In genomic region chr17:31912881-31913662, GRCm38 (mm10) we compare ENCODE assay signal across 11 mouse cellular contexts. TPM values are rescaled to one million over a fixed set of nuclear protein-coding genes. Genes with fewer than 3 reads are reported as not detected.
A peak's percentile ranks its signal among the peaks of the same experiment; 100 is the strongest.
DNase-seq lines count a peak whose midpoint lies in the region; ATAC-seq lines count a peak whose summit lies in the region.
"Had no signal": no experiment of that assay in that cellular context is flagged by ENCODE, and none has a peak within 500 bp of the region (broad histone marks: within the 10 kb centered on the region; RNA-seq: fewer than 3 reads in every experiment).

No protein-coding gene starts in this region.

- no peaks in the 10 kb centered on the region for H3K36me3 ChIP-seq in embryonic facial prominence, embryonic 14.5 days (ENCODE audit: control insufficient read depth, insufficient read depth, low read length)
- H3K36me3 ChIP-seq in midbrain, embryonic 14.5 days (ENCODE audit: control insufficient read depth, insufficient read depth, low read length) = no peaks in the 10 kb centered on the region
- H3K36me3 ChIP-seq: liver, embryonic 15.5 days; neural tube, embryonic 15.5 days had no signal

- H3K4me2 ChIP-seq in embryonic facial prominence, embryonic 14.5 days (ENCODE audit: low read depth, low read length) = no peak overlapping the region
- no peak overlapping the region for H3K4me2 ChIP-seq in midbrain, embryonic 14.5 days (ENCODE audit: low read length)
- H3K4me2 ChIP-seq: liver, embryonic 15.5 days; neural tube, embryonic 15.5 days had no signal

- H3K27me3 ChIP-seq in embryonic facial prominence, embryonic 14.5 days (replicated peaks; ENCODE audit: control insufficient read depth, insufficient read depth, low read length) = no peaks in the 10 kb centered on the region
- no peaks in the 10 kb centered on the region for H3K27me3 ChIP-seq in midbrain, embryonic 14.5 days (ENCODE audit: control insufficient read depth, insufficient read depth, low read length)
- H3K27me3 ChIP-seq: liver, embryonic 15.5 days; neural tube, embryonic 15.5 days had no signal

- WGBS in embryonic facial prominence, embryonic 14.5 days = 44% methylated on average over 18 of the region's 18 CpGs
- WGBS in midbrain, embryonic 14.5 days = 58% methylated on average over 18 of the region's 18 CpGs

- no peaks in the 10 kb centered on the region for H3K9me3 ChIP-seq in embryonic facial prominence, embryonic 14.5 days (ENCODE audit: control insufficient read depth, low read length)
- H3K9me3 ChIP-seq in midbrain, embryonic 14.5 days (ENCODE audit: control insufficient read depth, low read length) = no peaks in the 10 kb centered on the region
- H3K9me3 ChIP-seq: liver, embryonic 15.5 days had no signal

- no peak for ATAC-seq in embryonic facial prominence, embryonic 14.5 days (ENCODE audit: low read depth)
- no peak; the same call in 1 of the 2 replicates for ATAC-seq in midbrain, embryonic 14.5 days (ENCODE audit: low FRiP score, low TSS enrichment)

- peaks cover 21% of the 10 kb centered on the region for H3K4me1 ChIP-seq in embryonic facial prominence, embryonic 14.5 days (ENCODE audit: control insufficient read depth, insufficient read depth, low read length)
- H3K4me1 ChIP-seq in midbrain, embryonic 14.5 days (ENCODE audit: control insufficient read depth, insufficient read depth, low read length) = peaks cover 3% of the 10 kb centered on the region; the same call in 1 of the 2 replicates
- H3K4me1 ChIP-seq: liver, embryonic 15.5 days had no signal

- no peak overlapping the region for H3K4me3 ChIP-seq in embryonic facial prominence, embryonic 14.5 days (ENCODE audit: low read depth, low read length)
- no peak overlapping the region for H3K4me3 ChIP-seq in midbrain, embryonic 14.5 days (replicated peaks; ENCODE audit: low read depth, low read length)
- H3K4me3 ChIP-seq: liver, embryonic 15.5 days; neural tube, embryonic 15.5 days had no signal

- DNase-seq in cerebellum, postnatal 10 days = peak; percentile 53 to 56
- DNase-seq in cerebellum, postnatal 4 days (ENCODE audit: low spot score in 2 of 2) = no peak
- peak; percentile 50 to 65 for DNase-seq in kidney, postnatal 4 days
- no peak for DNase-seq in kidney, postnatal 25 days
- peak; percentile 64 for DNase-seq in embryonic facial prominence, embryonic 14.5 days (ENCODE audit: low spot score)
- peak; percentile 65 for DNase-seq in midbrain, embryonic 14.5 days
- DNase-seq in layer of hippocampus, postnatal 14 days (ENCODE audit: low spot score in 2 of 2) = no peak
- no peak for DNase-seq in urinary bladder, postnatal 4 days (ENCODE audit: low spot score in 2 of 2)
- DNase-seq: thymus, postnatal 25 days had no signal

- peak overlapping the region; percentile 61 for H3K27ac ChIP-seq in embryonic facial prominence, embryonic 14.5 days (replicated peaks; ENCODE audit: low read depth, low read length)
- no peak overlapping the region; the same call in 1 of the 2 replicates for H3K27ac ChIP-seq in midbrain, embryonic 14.5 days (replicated peaks; ENCODE audit: low read depth, low read length)
- H3K27ac ChIP-seq: liver, embryonic 15.5 days had no signal

- H3K9ac ChIP-seq in embryonic facial prominence, embryonic 14.5 days (ENCODE audit: low read depth, low read length) = peak overlapping the region; percentile 37
- H3K9ac ChIP-seq in midbrain, embryonic 14.5 days (replicated peaks; ENCODE audit: low read length) = no peak overlapping the region
- H3K9ac ChIP-seq: liver, embryonic 15.5 days; neural tube, embryonic 15.5 days had no signal

RNA-seq across cellular contexts. Expression of gene Sik1, which starts 57.5 kb away (rescaled TPM):
- polyA plus RNA-seq in embryonic facial prominence, embryonic 14.5 days (2014; fragmentation: Nextera tagmentation; extraction: Ambion mirVana) = 25.1 and 27.8 TPM in 2 replicates
- polyA plus RNA-seq in midbrain, embryonic 14.5 days (2014; fragmentation: Nextera tagmentation; extraction: Ambion mirVana) = 15.3 and 19.3 TPM in 2 replicates
- 10 to 100 TPM; 16.1 to 16.7 TPM for total RNA-seq in layer of hippocampus, postnatal 14 days (2021)

Comparison
In these comparisons a context has a peak if more than half of its experiments do, and no peak if none do; other contexts are left out.
1. DNase-seq: peak in cerebellum, postnatal 10 days (2 of 2), kidney, postnatal 4 days (2 of 2), embryonic facial prominence, embryonic 14.5 days (single experiment) and midbrain, embryonic 14.5 days (single experiment); none in cerebellum, postnatal 4 days (0 of 2), kidney, postnatal 25 days (0 of 2), layer of hippocampus, postnatal 14 days (0 of 2) and urinary bladder, postnatal 4 days (0 of 2).